Mouse (Mus musculus): ENCODE results near the gene Siva1. TPM values are rescaled to one million over a fixed set of nuclear protein-coding genes. Genes with fewer than 3 reads are reported as not detected.

Siva1 gene
- polyA plus RNA-seq, 1 experiment from 2014 or later = 48.0 TPM

GRCm38 (mm10) chr12:112606998-112607397, 37.5 kb upstream of the Siva1 start:
- Histone ChIP-seq H3K36me3 (no peaks in the 10 kb centered on the region), H3K9me3 (replicated peaks) (no peaks in the 10 kb centered on the region), H3K9ac (replicated peaks) (no peak overlapping the region), H3K4me2 (no peak overlapping the region), H3K4me1 (peaks cover 5% of the 10 kb centered on the region; the same call in 1 of the 2 replicates), H3K27me3 (replicated peaks) (no peaks in the 10 kb centered on the region), H3K27ac (replicated peaks) (no peak overlapping the region), H3K4me3 (replicated peaks) (no peak overlapping the region)
- WGBS = 71% methylated on average over 6 of the region's 6 CpGs
- ATAC-seq (ENCODE audit: low FRiP score) = no peak

GRCm38 (mm10) chr12:112609031-112609430, 35.4 kb upstream of the Siva1 start:
- H3K27me3 ChIP-seq (replicated peaks) = no peaks in the 10 kb centered on the region
- H3K4me3 ChIP-seq (replicated peaks) = no peak overlapping the region
- ATAC-seq (ENCODE audit: low FRiP score) = no peak
- no peaks in the 10 kb centered on the region for H3K9me3 ChIP-seq (replicated peaks)
- WGBS = 88% methylated on average over 10 of the region's 10 CpGs
- no peak overlapping the region for H3K9ac ChIP-seq (replicated peaks)
- peaks cover 5% of the 10 kb centered on the region; the same call in 1 of the 2 replicates for H3K4me1 ChIP-seq
- H3K36me3 ChIP-seq = no peaks in the 10 kb centered on the region
- H3K27ac ChIP-seq (replicated peaks) = no peak overlapping the region
- H3K4me2 ChIP-seq = no peak overlapping the region

- H3K9me3 ChIP-seq (replicated peaks) = no peaks in the 10 kb centered on the region
- H3K36me3 ChIP-seq = no peaks in the 10 kb centered on the region
- H3K9ac ChIP-seq (replicated peaks) = no peak overlapping the region
- H3K27me3 ChIP-seq (replicated peaks) = peaks cover 29% of the 10 kb centered on the region
- WGBS = 56% methylated on average over 9 of the region's 9 CpGs
- no peak for ATAC-seq (ENCODE audit: low FRiP score)
- H3K4me3 ChIP-seq (replicated peaks) = no peak overlapping the region
- peaks cover 26% of the 10 kb centered on the region for H3K4me1 ChIP-seq
- no peak overlapping the region for H3K27ac ChIP-seq (replicated peaks)
- H3K4me2 ChIP-seq = no peak overlapping the region
Measured at GRCm38 (mm10) chr12:112616668-112617067, 27.8 kb upstream of the Siva1 start.

GRCm38 (mm10) chr12:112617184-112617583, 27.3 kb upstream of the Siva1 start:
- no peak for ATAC-seq (ENCODE audit: low FRiP score)
- Histone ChIP-seq H3K4me2 (no peak overlapping the region), H3K9me3 (replicated peaks) (no peaks in the 10 kb centered on the region), H3K27ac (replicated peaks) (no peak overlapping the region), H3K36me3 (no peaks in the 10 kb centered on the region), H3K4me1 (peaks cover 26% of the 10 kb centered on the region), H3K4me3 (replicated peaks) (no peak overlapping the region), H3K27me3 (replicated peaks) (peaks cover 31% of the 10 kb centered on the region), H3K9ac (replicated peaks) (no peak overlapping the region)
- WGBS = 88% methylated on average over 11 of the region's 11 CpGs

- no peak overlapping the region for H3K4me2 ChIP-seq
- 16% methylated on average over 8 of the region's 8 CpGs for WGBS
Measured at GRCm38 (mm10) chr12:112617898-112618380, 26.5 kb upstream of the Siva1 start.

GRCm38 (mm10) chr12:112618981-112619685, 25.3 kb upstream of the Siva1 start:
- WGBS = 33% methylated on average over 13 of the region's 13 CpGs
- H3K36me3 ChIP-seq = no peaks in the 10 kb centered on the region

More at GRCm38 (mm10) chr12:112617898-112618380, 26.5 kb upstream of the Siva1 start:
- peaks cover 31% of the 10 kb centered on the region for H3K27me3 ChIP-seq (replicated peaks)
- H3K4me3 ChIP-seq (replicated peaks) = no peak overlapping the region
- no peak overlapping the region for H3K27ac ChIP-seq (replicated peaks)
- H3K4me1 ChIP-seq = peaks cover 26% of the 10 kb centered on the region
- no peaks in the 10 kb centered on the region for H3K36me3 ChIP-seq
- H3K9ac ChIP-seq (replicated peaks) = no peak overlapping the region
- ATAC-seq (ENCODE audit: low FRiP score) = no peak
- H3K9me3 ChIP-seq (replicated peaks) = no peaks in the 10 kb centered on the region

GRCm38 (mm10) chr12:112619686-112620353, 24.7 kb upstream of the Siva1 start, which contains the start of gene Adssl1:
Adssl1 (plus strand) TSS chr12:112620045.
- H3K9me3 ChIP-seq (replicated peaks) = no peaks in the 10 kb centered on the region
- peaks cover 33% of the 10 kb centered on the region for H3K27me3 ChIP-seq (replicated peaks)
- H3K36me3 ChIP-seq = no peaks in the 10 kb centered on the region
- peak within 1 kb of the TSS; percentile 97 for H3K4me2 ChIP-seq
- ATAC-seq (ENCODE audit: low FRiP score) = peak; percentile 67
- peaks cover 26% of the 10 kb centered on the region for H3K4me1 ChIP-seq
- peak within 1 kb of the TSS; percentile 67 for H3K9ac ChIP-seq (replicated peaks)
- WGBS = under 1% methylated on average over 55 of the region's 56 CpGs
- no peak within 1 kb of the TSS for H3K27ac ChIP-seq (replicated peaks)
- H3K4me3 ChIP-seq (replicated peaks) = peak within 1 kb of the TSS; percentile 55

More at GRCm38 (mm10) chr12:112618981-112619685, 25.3 kb upstream of the Siva1 start:
- H3K4me2 ChIP-seq = peak overlapping the region; percentile 97
- H3K27me3 ChIP-seq (replicated peaks) = peaks cover 33% of the 10 kb centered on the region
- H3K4me3 ChIP-seq (replicated peaks) = peak overlapping the region; percentile 55
- no peak overlapping the region for H3K27ac ChIP-seq (replicated peaks)
- no peak for ATAC-seq (ENCODE audit: low FRiP score)
- peaks cover 26% of the 10 kb centered on the region for H3K4me1 ChIP-seq
- peak overlapping the region; percentile 67 for H3K9ac ChIP-seq (replicated peaks)
- no peaks in the 10 kb centered on the region for H3K9me3 ChIP-seq (replicated peaks)

- Histone ChIP-seq H3K9ac (replicated peaks) (peak overlapping the region; percentile 67), H3K4me3 (replicated peaks) (peak overlapping the region; percentile 55), H3K27ac (replicated peaks) (no peak overlapping the region), H3K4me1 (peaks cover 26% of the 10 kb centered on the region), H3K27me3 (replicated peaks) (peaks cover 33% of the 10 kb centered on the region), H3K4me2 (peak overlapping the region; percentile 97), H3K36me3 (no peaks in the 10 kb centered on the region), H3K9me3 (replicated peaks) (no peaks in the 10 kb centered on the region)
- peak; percentile 29; the same call in 1 of the 2 replicates for ATAC-seq (ENCODE audit: low FRiP score)
- WGBS = 13% methylated on average over 16 of the region's 16 CpGs
Measured at GRCm38 (mm10) chr12:112620354-112621061, 24.0 kb upstream of the Siva1 start.

- H3K4me1 ChIP-seq = peaks cover 26% of the 10 kb centered on the region
- no peak overlapping the region for H3K4me2 ChIP-seq
- H3K27ac ChIP-seq (replicated peaks) = no peak overlapping the region
- 82% methylated on average over 3 of the region's 3 CpGs for WGBS
- no peaks in the 10 kb centered on the region for H3K9me3 ChIP-seq (replicated peaks)
- no peak overlapping the region for H3K4me3 ChIP-seq (replicated peaks)
- no peak for ATAC-seq (ENCODE audit: low FRiP score)
- no peak overlapping the region for H3K9ac ChIP-seq (replicated peaks)
- no peaks in the 10 kb centered on the region for H3K36me3 ChIP-seq
- peaks cover 33% of the 10 kb centered on the region for H3K27me3 ChIP-seq (replicated peaks)
Measured at GRCm38 (mm10) chr12:112621900-112622299, 22.6 kb upstream of the Siva1 start.

- peaks cover 20% of the 10 kb centered on the region for H3K4me1 ChIP-seq
- 18% methylated on average over 2 of the region's 2 CpGs for WGBS
- no peak overlapping the region for H3K4me3 ChIP-seq (replicated peaks)
- no peak overlapping the region for H3K27ac ChIP-seq (replicated peaks)
- H3K9ac ChIP-seq (replicated peaks) = no peak overlapping the region
- peaks cover 26% of the 10 kb centered on the region for H3K27me3 ChIP-seq (replicated peaks)
- H3K4me2 ChIP-seq = no peak overlapping the region
- H3K9me3 ChIP-seq (replicated peaks) = no peaks in the 10 kb centered on the region
- no peak for ATAC-seq (ENCODE audit: low FRiP score)
- no peaks in the 10 kb centered on the region for H3K36me3 ChIP-seq
Measured at GRCm38 (mm10) chr12:112623742-112624141, 20.7 kb upstream of the Siva1 start.

GRCm38 (mm10) chr12:112625700-112626099, 18.8 kb upstream of the Siva1 start:
- peaks cover 11% of the 10 kb centered on the region for H3K4me1 ChIP-seq
- no peaks in the 10 kb centered on the region for H3K36me3 ChIP-seq
- WGBS = 83% methylated on average over 4 of the region's 4 CpGs
- no peak for ATAC-seq (ENCODE audit: low FRiP score)
- no peak overlapping the region for H3K4me3 ChIP-seq (replicated peaks)
- no peak overlapping the region for H3K27ac ChIP-seq (replicated peaks)
- no peak overlapping the region for H3K4me2 ChIP-seq
- peaks cover 13% of the 10 kb centered on the region for H3K27me3 ChIP-seq (replicated peaks)
- no peaks in the 10 kb centered on the region for H3K9me3 ChIP-seq (replicated peaks)
- no peak overlapping the region for H3K9ac ChIP-seq (replicated peaks)
